Mouse (Mus musculus) granulocyte monocyte progenitor cell, adult 5-6 weeks (primary cell): Measurements from ENCODE around the gene Ubr4. TPM values are rescaled to one million over a fixed set of nuclear protein-coding genes. Genes with fewer than 3 reads are reported as not detected.
"Not testable (repeated sequence)": the region's sequence is repeated elsewhere in the genome, so short reads cannot be mapped to it uniquely, and the experiment has no call there.

Experiments used
- ATAC-seq: replicated peaks from 2 replicates; pipeline ENCODE4 v1.8.0; 2016; ENCODE audit warnings: mild to moderate bottlenecking, moderate TSS enrichment, inconsistent platforms; ENCODE audit not compliant: poor library complexity, severe bottlenecking
- total RNA-seq, 2 experiments: library from RNA; stranded (forward) in 1 of 2; stranded (reverse) in 1 of 2; fragments of 200-712, 200-1000 nt in 1 of 2; fragments of >200 nt in 1 of 2; fragmentation: Nextera tagmentation in 1 of 2; gene quantifications; 2 replicates each; pipeline ENCODE4 v1.2.3; 2014 to 2017

The Ubr4 gene
- total RNA-seq, 2 experiments from 2014 or later = 47.2 to 91.4 TPM

GRCm38 (mm10) chr4:139512985-139513384 lies 160.6 kb downstream of the Ubr4 start:
- no peak for ATAC-seq

GRCm38 (mm10) chr4:139519221-139519620 lies 166.8 kb downstream of the Ubr4 start:
- ATAC-seq = no peak

- ATAC-seq = no peak
Observed at GRCm38 (mm10) chr4:139521926-139522325, 169.5 kb downstream of the Ubr4 start.

DNA sequence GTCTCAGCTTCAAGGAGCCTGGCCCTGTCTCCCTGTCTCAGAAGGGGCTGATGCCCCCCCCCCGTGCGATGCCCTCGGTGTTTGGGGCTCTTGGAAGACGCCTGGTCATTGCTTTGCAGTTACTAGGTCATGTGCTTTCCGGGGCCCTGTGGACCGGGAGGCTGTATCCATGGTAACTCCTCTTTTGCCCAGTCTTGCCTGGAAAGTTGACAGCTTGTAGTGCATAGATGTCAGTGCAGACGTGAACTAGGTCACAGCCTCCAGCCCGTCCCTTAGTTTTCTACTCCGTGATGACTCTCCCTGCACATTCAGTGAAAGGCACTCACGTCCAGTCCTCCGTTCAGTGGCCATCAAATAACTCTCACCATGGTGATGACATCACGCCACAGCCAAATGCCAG lies 174.1 kb downstream of the Ubr4 start:
- ATAC-seq = no peak

GRCm38 (mm10) chr4:139530248-139530647 lies 177.8 kb downstream of the Ubr4 start, which contains the start of gene Iffo2:
TSS of gene Iffo2 (plus strand) at chr4:139530548.
- not testable (repeated sequence) for ATAC-seq

DNA sequence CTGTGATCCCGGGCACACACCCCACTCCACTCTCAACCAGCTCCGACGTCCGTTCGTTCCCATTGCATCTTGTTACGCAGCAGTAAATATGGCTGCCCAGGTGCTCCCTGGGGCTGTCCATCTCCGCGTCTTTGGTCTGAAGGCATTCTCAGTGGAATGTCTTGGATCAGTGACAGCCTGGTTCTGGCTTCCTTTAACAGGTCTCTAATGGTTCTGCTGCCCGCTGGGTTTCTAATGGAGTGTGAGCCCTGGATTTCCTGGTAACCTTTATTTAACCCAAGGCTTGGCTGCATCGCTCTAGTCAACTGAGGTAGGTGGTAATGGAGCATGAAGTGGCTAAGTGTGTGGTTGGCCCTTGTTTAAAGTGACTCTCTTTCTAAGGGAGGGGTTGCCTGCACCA lies 179.7 kb downstream of the Ubr4 start:
- ATAC-seq = no peak

DNA sequence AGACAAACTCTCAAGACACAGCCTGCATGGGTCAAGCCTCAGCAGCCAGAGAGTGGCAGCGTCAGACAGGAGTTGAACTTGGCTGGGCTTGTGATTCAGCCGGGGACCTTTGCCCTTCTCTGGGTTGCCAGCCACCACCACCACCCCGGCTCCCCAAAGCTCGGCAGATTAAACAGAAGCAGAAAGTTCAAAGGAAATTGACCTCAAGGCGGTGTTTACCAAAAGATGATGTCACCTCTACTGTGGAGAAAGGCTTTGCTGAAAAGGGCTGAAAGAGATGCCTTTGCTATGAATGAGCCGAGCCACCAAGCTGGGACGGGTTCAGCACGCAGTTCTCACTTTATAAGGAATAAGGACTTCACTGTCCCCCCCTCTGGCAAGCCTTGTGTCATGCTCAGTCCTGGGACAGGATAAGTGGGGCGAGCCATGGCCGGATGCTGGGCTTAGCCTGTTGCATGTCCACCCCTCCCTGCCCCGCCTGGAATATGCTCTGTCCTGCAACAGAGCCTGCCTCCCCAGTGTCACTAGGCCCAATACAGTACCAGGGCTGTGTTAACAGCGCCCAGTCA lies 182.8 kb downstream of the Ubr4 start:
- no peak for ATAC-seq

- no peak for ATAC-seq
Observed at GRCm38 (mm10) chr4:139535719-139536118, 183.3 kb downstream of the Ubr4 start.

DNA sequence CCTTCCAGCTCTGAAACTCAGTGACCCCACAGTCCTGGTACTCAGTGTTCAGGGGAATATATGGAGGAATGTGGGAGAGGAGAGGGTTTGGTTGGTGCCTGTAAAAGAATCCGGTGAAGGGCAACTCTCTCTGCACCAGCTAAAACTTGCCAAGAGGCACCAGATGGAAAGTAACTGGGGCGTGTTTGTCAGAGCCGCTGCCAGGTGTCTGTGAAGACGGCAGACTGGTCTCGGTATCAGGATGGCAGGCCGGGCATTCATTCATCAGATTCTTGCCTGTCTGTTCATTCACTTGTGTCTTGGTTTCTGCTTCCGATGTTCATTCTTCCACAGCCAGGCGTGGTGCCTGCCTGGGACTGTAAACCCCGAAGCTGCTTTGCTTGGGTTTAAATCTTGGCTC lies 184.3 kb downstream of the Ubr4 start:
- no peak for ATAC-seq

Other genes with a start within 250 kb of the Ubr4 start
- gene Minos1, start 221.5 kb upstream of the Ubr4 start, total RNA-seq (2014; fragmentation: Nextera tagmentation) = 530 and 613 TPM in 2 replicates
- gene Minos1, start 221.5 kb upstream of the Ubr4 start, total RNA-seq (2017) = 186 and 246 TPM in 2 replicates
- 374 and 389 TPM in 2 replicates for gene Capzb, start 159.7 kb upstream of the Ubr4 start, total RNA-seq (2014; fragmentation: Nextera tagmentation)
- 129 and 155 TPM in 2 replicates for gene Capzb, start 159.7 kb upstream of the Ubr4 start, total RNA-seq (2017)
- gene Pqlc2, start 41.9 kb upstream of the Ubr4 start, total RNA-seq (2014; fragmentation: Nextera tagmentation) = 5.4 and 7.7 TPM in 2 replicates
- gene Pqlc2, start 41.9 kb upstream of the Ubr4 start, total RNA-seq (2017) = 2.3 and 3.5 TPM in 2 replicates
- 16.6 and 25.0 TPM in 2 replicates for gene Akr7a5, start 41.9 kb upstream of the Ubr4 start, total RNA-seq (2014; fragmentation: Nextera tagmentation)
- 5.9 and 12.2 TPM in 2 replicates for gene Akr7a5, start 41.9 kb upstream of the Ubr4 start, total RNA-seq (2017)
- gene Mrto4, start within 50 bp of the Ubr4 start, total RNA-seq (2014; fragmentation: Nextera tagmentation) = 143 and 158 TPM in 2 replicates
- gene Mrto4, start within 50 bp of the Ubr4 start, total RNA-seq (2017) = 93.4 and 94.5 TPM in 2 replicates
- 20.2 and 24.4 TPM in 2 replicates for gene Emc1, start within 50 bp of the Ubr4 start, total RNA-seq (2014; fragmentation: Nextera tagmentation)
- 34.4 and 39.2 TPM in 2 replicates for gene Emc1, start within 50 bp of the Ubr4 start, total RNA-seq (2017)
- 0.92 and 2.4 TPM in 2 replicates for gene Iffo2, start 177.9 kb downstream of the Ubr4 start, total RNA-seq (2014; fragmentation: Nextera tagmentation)
- 0.26 and 1.2 TPM in 2 replicates for gene Iffo2, start 177.9 kb downstream of the Ubr4 start, total RNA-seq (2017)